Mouse (Mus musculus) regulatory T cell (primary cell): ENCODE data around the gene Tmem259.

ENCODE experiments used
- in situ Hi-C: fragments of 300-600 bp; cut with MboI, MseI; formaldehyde crosslinking; loops from one replicate; pipeline ENCODE4 v1.15.1; 2025; ENCODE audit warnings: high pct_unique_total_duplicates

The Tmem259 gene

DNA sequence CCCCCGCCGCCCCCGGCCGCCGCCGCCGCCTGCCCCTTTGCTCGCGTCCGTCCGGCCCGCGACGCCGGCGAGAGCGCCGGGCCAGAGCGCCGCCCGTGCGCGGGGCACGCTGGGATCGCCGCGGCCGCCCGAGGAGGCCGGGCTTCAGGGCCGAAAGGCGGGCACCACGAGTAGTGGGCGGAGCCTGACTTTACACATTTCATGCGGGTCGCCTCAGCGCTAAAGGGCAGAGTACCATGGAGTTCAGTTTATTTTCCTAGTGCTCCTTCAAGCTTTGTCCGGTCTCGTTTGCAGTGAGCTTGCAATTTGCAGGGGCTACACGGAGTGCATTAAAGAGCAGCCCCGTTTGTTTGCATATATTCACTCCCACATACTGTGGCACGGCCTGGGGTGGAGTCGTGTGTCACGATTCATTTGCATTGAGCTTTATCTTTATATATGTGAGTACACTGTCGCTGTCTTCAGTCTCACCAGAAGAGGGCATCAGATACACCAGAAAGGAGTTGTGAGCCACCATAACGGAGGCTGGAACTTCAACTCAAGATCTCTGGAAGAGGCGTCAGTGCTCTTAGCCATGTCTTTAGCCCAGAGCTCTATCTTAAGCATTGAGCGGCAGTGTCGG lies at the start of gene Tmem259:
Gene Tmem259 (minus strand): TSS at position 136 of the 622 bp plus-strand sequence.
- in situ Hi-C loops = loop anchor here (10.0 kb wide), 1 partner anchor 130 kb away; the partner anchor contains the start of gene Stk11

GRCm38 (mm10) chr10:80032799-80033480 lies 48.8 kb upstream of the Tmem259 start:
- in situ Hi-C loops = no loop called here

DNA sequence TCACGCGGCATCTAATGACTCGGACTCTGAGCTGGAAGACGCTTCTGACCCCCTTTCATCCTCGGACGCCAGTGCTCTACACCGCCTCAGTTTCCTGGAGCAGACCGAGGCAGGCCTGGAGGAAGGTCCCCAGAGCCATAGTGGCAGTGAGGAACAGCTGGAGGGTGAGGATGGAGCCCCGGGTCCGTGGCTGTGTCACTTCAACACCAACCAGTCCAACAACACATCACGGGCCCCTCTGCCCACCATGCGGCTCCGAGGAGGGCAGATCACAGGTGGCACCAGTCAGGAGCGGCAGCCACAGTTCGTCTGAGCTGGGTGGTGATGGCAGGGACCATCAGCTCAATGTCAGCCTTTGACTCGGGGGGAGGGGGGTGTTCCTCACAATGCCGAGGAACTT lies 46.6 kb upstream of the Tmem259 start:
- in situ Hi-C loops = no loop called here

GRCm38 (mm10) chr10:80030191-80030590 lies 46.1 kb upstream of the Tmem259 start:
- in situ Hi-C loops = no loop called here

GRCm38 (mm10) chr10:80028521-80028846 lies 44.4 kb upstream of the Tmem259 start:
- in situ Hi-C loops = no loop called here

DNA sequence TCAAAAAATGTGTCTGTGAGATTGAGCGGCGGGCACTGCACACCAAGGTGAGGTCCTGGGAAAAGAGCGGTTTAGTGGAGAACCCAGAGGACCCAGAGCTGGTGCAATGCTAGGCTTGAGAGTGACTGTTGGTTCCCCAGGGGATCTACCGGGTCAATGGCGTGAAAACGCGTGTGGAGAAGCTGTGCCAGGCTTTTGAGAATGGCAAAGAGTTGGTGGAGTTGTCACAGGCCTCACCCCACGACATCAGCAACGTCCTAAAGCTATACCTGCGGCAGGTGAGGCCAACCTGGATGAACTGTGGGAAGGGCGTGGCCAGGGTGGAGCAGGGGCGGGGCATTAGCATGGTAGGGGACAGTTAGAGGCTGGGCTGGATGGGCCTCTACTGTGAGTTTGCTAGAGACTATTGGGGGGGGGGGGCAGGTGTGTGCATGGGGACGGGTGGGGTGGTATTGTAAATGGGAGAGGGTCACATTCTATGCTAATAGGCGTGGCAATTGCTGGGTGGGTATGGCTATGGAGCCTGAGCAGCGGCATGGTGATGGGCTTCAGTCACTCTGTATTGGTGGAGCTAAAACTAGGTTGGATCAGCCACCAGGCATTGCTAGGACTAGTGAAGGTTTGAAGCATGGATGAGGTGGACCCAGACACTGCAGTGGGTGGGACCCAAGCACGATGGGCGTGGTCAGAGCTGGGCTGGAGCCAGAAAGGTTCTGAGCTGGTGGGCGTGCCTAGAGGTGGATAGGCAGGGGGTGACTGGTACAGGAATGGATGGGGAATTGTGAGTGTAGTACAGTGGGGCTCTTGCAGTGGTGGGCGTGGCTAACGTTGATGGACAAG lies 43.8 kb upstream of the Tmem259 start:
- in situ Hi-C loops = no loop called here

GRCm38 (mm10) chr10:80025889-80026288 lies 41.8 kb upstream of the Tmem259 start:
- in situ Hi-C loops = no loop called here

DNA sequence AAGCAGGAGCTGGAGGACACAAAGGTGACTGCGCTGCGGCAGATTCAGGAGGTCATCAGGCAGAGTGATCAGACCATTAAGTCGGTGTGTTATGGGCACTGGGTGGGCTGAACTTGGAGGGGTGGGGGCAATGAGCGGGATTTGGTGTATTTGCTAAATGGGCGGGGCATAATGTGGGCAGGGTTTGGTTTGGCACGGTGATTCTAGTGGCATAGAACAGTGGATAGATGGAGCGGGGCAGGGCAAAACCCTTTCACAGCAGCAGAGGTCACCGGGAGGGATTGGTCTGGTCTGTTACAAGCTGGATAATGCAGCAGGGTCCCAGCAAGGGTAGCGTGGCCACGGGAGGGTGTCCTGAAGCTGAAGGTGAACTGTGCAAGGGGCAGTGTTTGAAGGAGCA lies 41.3 kb upstream of the Tmem259 start:
- in situ Hi-C loops = no loop called here

- in situ Hi-C loops = no loop called here
Observed at GRCm38 (mm10) chr10:80025044-80025347, 40.9 kb upstream of the Tmem259 start.

GRCm38 (mm10) chr10:80024229-80025043 lies 40.3 kb upstream of the Tmem259 start:
- in situ Hi-C loops = no loop called here

DNA sequence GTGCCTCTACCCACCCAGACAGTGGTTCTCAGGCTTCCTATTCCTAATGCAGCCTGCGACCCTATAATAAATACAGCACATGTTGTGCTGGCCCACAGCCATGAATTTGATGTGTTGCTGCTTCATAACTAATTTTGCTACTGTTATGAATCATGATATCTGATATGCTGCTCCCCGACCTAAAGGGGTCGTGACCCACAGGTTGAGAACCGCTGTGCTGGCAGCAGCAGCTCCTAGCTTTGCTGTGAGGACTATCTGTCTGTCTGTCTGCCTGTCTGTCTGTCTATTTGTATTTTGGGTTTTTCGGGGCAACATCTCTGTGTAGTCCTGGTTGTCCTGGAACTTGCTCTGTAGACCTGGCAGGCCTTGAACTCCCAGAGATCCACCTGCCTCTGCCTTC lies 39.6 kb upstream of the Tmem259 start:
- in situ Hi-C loops = no loop called here

DNA sequence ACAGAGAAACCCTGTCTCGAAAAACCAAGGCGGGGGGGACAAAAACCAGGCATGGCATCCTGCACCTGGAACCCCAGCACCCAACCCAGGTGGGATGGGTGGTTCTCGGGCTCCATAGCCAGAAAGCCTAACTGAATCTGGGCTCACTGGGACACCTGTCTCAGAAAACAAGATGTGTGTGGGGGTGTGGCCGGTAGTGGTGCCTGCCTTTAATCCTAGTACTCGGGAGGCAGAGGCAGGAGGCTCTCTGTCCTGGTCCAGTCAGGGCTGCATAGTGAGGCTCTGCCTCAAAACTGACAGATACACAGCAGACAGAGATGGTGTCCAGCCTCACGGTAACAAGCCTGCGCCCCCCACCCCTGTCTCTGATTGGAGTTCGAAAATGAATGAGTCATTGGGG lies 38.7 kb upstream of the Tmem259 start:
- in situ Hi-C loops = no loop called here

- in situ Hi-C loops = no loop called here
Observed at GRCm38 (mm10) chr10:80022164-80022563, 38.0 kb upstream of the Tmem259 start.

DNA sequence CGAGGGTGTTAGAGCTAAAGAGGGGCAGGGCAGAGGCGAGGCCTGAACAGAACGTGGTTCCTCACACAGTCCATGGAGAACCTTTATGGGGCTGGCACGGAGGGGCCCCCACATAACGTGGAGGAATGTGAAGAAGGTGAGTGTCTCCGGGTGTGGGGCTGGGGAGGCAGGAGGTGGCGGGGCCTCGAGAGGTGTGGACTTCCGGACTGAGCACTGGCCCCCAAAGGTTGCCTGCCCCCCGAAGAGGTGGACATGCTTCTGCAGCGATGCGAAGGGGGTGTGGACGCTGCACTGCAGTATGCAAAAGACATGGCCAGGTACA lies 37.2 kb upstream of the Tmem259 start:
- in situ Hi-C loops = no loop called here

GRCm38 (mm10) chr10:80020603-80021319 lies 36.6 kb upstream of the Tmem259 start:
- in situ Hi-C loops = no loop called here

DNA sequence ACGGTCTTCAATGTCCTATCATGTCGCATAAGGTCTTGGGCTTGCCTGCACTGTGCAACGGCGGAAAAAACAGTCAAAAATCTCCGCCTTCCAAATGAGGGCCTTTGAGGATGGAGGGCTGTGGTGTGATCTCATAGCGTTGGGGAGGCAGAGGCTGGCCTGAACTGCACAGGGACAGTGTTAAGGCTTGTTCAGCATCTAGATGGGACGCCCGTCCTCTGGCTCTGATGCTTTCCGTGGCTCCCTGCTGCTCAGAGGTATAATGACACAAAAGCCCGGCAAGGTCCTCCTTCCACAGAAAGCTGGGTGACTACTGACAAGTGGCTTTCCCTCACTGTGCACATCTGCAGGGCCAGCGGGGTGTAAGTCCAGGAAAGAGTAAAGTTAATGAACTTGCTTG lies 36.1 kb upstream of the Tmem259 start:
- in situ Hi-C loops = no loop called here

- in situ Hi-C loops = no loop called here
Observed at GRCm38 (mm10) chr10:80019471-80020131, 35.5 kb upstream of the Tmem259 start.

- in situ Hi-C loops = no loop called here
Observed at GRCm38 (mm10) chr10:80018739-80019297, 34.7 kb upstream of the Tmem259 start.

DNA sequence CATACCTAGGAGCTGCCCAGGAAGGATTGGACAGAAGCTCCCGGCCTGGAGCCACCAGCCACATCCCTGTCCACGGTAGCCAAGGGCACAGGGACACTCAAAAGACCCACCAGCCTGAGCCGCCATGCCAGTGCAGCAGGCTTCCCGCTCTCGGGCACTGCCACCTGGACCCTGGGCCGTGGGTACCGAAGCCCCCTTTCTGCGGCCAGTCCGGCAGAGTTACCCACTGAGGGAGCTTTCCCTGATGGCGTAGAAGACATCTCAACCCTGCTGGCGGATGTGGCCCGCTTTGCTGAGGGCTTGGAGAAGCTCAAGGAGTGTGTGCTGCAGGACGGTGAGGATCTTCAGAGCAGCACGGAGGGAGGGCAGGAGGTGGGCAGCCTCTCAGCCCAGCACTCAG lies 33.6 kb upstream of the Tmem259 start:
- in situ Hi-C loops = no loop called here

DNA sequence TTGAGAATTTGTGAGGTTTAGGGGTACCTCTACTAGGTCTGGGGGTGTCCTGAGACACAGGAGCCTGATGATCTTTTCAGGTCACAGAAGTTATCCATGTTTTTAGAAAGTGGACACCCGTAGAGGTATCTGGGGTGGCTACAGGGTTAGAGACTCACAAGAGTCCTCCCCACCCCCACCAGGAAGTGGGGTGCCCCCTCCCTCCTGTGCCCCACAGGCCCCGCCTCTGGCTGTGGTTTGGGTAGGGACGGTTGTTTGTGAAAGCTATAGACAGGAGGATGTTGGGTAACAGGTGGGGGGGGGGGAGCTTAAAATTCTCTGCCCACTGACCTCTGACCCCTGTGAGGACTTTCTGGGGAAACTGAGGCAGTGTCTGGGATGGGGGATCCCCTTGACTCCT lies 33.2 kb upstream of the Tmem259 start:
- in situ Hi-C loops = no loop called here

DNA sequence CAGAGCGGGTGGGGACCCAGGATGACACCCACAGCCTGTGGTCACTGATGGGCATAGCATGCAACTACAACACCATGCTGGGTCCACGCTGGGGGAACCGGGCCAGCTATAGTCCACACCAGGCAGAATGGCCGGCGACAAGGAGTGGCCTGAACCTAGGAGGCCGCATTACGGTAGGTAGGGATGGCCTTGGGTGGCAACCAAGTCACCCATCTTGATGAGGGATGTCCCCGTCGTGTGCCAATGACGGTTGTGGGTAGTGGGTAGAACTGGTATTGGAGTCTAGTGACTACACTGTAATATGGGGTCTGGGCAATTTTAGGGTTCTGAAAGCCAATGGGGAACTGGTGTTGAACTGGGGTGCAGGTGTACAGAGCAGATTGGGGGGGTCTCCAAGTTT lies 32.8 kb upstream of the Tmem259 start:
- in situ Hi-C loops = no loop called here
